Mouse (Mus musculus) lung, postnatal 0 days (tissue): ENCODE data around the gene Pdzd9. TPM values are rescaled to one million over a fixed set of nuclear protein-coding genes. Genes with fewer than 3 reads are reported as not detected.

ENCODE experiments used
- ATAC-seq: fragments of 200-750 bp; cut with Nextera tagmentation; 2 replicates; pipeline ENCODE4 v1.8.0; 2017; ENCODE audit warnings: moderate library complexity
- DNase-seq: peaks from one replicate; pipeline ENCODE4 v3.0.0-alpha.2; 2016; ENCODE audit warnings: low spot score
- H3K27ac ChIP-seq: fragments of 300-500 bp; sonication (generic); 2 replicates; pipeline ENCODE4 v1.5.1; 2014; ENCODE audit warnings: antibody characterized with exemption, mild to moderate bottlenecking, low read length, mixed read lengths
- H3K27me3 ChIP-seq: fragments of 300-500 bp; sonication (generic); replicated peaks from 2 replicates; pipeline ENCODE4 v1.6.1; 2014; ENCODE audit warnings: low read length, mixed read lengths; ENCODE audit not compliant: insufficient read depth
- H3K36me3 ChIP-seq: fragments of 300-500 bp; sonication (generic); 2 replicates; pipeline ENCODE4 v1.6.1; 2014; ENCODE audit warnings: low read length, mixed read lengths; ENCODE audit not compliant: insufficient read depth
- H3K4me1 ChIP-seq: fragments of 300-500 bp; sonication (generic); 2 replicates; pipeline ENCODE4 v1.6.1; 2014; ENCODE audit warnings: antibody characterized with exemption, low read depth, low read length, mixed read lengths; ENCODE audit not compliant: insufficient read depth
- H3K4me2 ChIP-seq: fragments of 300-500 bp; sonication (generic); replicated peaks from 2 replicates; pipeline ENCODE4 v1.6.1; 2014; ENCODE audit warnings: low read depth, mild to moderate bottlenecking, low read length, moderate library complexity, mixed read lengths
- H3K4me3 ChIP-seq: fragments of 300-500 bp; sonication (generic); 2 replicates; pipeline ENCODE4 v1.5.1; 2014; ENCODE audit warnings: low read depth, low read length
- H3K9ac ChIP-seq: fragments of 300-500 bp; sonication (generic); replicated peaks from 2 replicates; pipeline ENCODE4 v1.6.1; 2014; ENCODE audit warnings: low read depth, mild to moderate bottlenecking
- H3K9me3 ChIP-seq: fragments of 300-500 bp; sonication (generic); 2 replicates; pipeline ENCODE4 v1.6.1; 2016; ENCODE audit warnings: low read length, mixed read lengths
- CTCF ChIP-seq: IDR thresholded peaks from 2 replicates; pipeline ENCODE4 v1.5.1; 2016; ENCODE audit warnings: antibody characterized with exemption, mild to moderate bottlenecking
- EP300 ChIP-seq: IDR thresholded peaks from 2 replicates; pipeline ENCODE4 v1.6.1; 2016; ENCODE audit warnings: antibody characterized with exemption, mild to moderate bottlenecking, control low read depth
- whole genome bisulfite sequencing: fragments of 180-500 bp; shearing (Covaris S2); extraction: QIAGEN DNeasy Blood & Tissue Kit; methylation state at CpG from one replicate; pipeline ENCODE4 v1.1.7; 2014; 5-methylcytosine and 5-hydroxymethylcytosine counted together
- polyA plus RNA-seq: library from polyadenylated mRNA; unstranded; fragments of >200 nt; fragmentation: Nextera tagmentation; extraction: Ambion mirVana; gene quantifications from 2 replicates; pipeline ENCODE4 v1.2.1, GENCODE M21; 2015

Gene Pdzd9
- polyA plus RNA-seq, 1 experiment from 2014 or later: 0.31 TPM

DNA sequence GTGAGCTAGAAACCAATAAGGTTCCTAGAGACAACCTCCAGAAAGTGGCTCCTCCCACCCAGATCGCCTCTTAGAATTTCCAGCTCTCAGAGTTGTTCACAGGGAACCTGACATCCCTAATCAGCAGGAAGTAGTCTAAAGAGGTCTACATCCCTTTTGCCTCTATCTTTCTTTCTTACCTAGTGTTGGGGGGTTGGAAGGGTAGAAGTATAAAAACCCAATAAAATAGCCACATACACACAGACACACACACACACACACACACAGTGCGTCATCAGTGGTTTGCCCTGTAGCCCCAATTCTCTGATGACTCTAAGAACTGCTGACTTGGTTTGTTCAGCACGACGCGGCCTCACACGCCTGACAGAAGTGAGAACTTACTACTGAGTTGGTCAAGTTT lies 29.4 kb upstream of the Pdzd9 start:
- Histone ChIP-seq H3K9me3 (no peaks in the 10 kb centered on the region), H3K4me3 (no peak overlapping the region), H3K27me3 (no peaks in the 10 kb centered on the region), H3K36me3 (no peaks in the 10 kb centered on the region), H3K27ac (no peak overlapping the region), H3K9ac (no peak overlapping the region), H3K4me2 (no peak overlapping the region), H3K4me1 (no peaks in the 10 kb centered on the region)
- TF ChIP-seq CTCF: no peak
- TF ChIP-seq EP300: no peak
- DNase-seq: no peak
- 91% methylated on average over 6 of the region's 6 CpGs for WGBS
- no peak for ATAC-seq

DNA sequence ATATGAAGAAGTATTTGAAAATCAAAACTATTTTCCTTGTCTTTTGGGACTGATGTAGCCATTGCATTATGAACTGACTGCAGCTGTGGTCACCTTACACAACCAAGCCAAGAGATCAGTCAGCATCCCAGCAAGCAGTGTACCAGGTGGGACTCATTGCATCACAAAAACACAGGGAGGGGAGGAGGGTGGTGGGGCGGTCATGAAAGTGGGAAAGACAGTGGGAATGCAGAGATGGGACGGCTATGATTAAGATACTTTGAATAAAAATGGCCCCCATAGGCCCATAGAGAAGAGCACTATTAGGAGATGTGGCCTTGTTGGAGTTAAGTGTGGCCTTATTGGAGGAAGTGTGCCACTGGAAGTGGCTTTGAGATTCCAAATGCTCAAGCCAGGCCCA lies 26.2 kb upstream of the Pdzd9 start:
- 90% methylated on average over 2 of the region's 2 CpGs for WGBS

DNA sequence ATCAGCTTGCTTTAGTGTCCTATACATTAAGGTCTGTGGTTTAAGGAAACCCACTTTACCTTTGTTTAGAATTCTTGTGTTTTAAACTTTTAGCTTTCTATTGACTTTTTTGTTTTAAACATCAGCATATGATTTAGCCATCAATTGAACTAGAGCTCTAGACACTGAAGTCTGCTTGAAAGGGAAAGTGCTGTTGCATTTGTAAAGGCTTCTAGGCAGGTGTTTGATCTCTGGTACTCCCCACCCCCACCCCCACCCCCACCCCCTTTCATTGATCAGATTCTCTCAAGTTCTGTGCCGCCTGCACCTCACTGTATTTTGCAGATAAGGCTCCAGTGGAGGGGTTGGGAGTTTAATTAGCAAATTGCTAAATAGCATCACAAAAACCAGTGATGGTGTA lies 25.5 kb upstream of the Pdzd9 start:
- H3K27ac ChIP-seq: no peak overlapping the region
- TF ChIP-seq CTCF (no peak), EP300 (no peak)
- no peaks in the 10 kb centered on the region for H3K4me1 ChIP-seq
- H3K36me3 ChIP-seq: no peaks in the 10 kb centered on the region
- ATAC-seq (no peak), DNase-seq (no peak)
- no peaks in the 10 kb centered on the region for H3K27me3 ChIP-seq
- no peak overlapping the region for H3K9ac ChIP-seq
- H3K4me3 ChIP-seq: no peak overlapping the region
- H3K9me3 ChIP-seq: no peaks in the 10 kb centered on the region
- H3K4me2 ChIP-seq: no peak overlapping the region
- WGBS: 81% methylated on average over 1 of the region's 1 CpGs

More for the DNA sequence above, 26.2 kb upstream of the Pdzd9 start:
- DNase-seq (no peak), ATAC-seq (no peak)
- Histone ChIP-seq H3K4me2 (no peak overlapping the region), H3K4me1 (no peaks in the 10 kb centered on the region), H3K9ac (no peak overlapping the region), H3K36me3 (no peaks in the 10 kb centered on the region), H3K27ac (no peak overlapping the region), H3K9me3 (no peaks in the 10 kb centered on the region), H3K4me3 (no peak overlapping the region), H3K27me3 (no peaks in the 10 kb centered on the region)
- TF ChIP-seq CTCF (no peak), EP300 (no peak)

DNA sequence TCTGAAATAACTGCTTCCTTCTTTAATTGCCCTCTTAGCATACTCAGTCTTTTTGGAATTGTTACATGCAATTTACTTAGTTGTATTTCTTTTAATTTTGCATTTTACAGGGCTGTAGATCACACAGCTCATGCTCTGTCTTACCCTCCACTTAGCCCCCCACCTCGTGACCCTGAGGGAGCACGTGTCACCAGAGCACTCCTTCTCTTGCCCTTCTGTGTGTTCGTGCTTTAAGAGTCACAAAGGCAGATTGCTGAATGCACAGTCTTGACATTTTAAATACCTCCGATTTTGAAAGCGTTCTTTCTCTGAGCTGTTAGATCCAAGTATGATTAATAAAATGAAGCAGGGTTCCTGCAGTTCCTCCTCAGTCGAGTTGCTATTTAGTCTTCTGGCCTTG lies 25.1 kb upstream of the Pdzd9 start:
- WGBS: 38% methylated on average over 6 of the region's 6 CpGs
- no peak for DNase-seq

DNA sequence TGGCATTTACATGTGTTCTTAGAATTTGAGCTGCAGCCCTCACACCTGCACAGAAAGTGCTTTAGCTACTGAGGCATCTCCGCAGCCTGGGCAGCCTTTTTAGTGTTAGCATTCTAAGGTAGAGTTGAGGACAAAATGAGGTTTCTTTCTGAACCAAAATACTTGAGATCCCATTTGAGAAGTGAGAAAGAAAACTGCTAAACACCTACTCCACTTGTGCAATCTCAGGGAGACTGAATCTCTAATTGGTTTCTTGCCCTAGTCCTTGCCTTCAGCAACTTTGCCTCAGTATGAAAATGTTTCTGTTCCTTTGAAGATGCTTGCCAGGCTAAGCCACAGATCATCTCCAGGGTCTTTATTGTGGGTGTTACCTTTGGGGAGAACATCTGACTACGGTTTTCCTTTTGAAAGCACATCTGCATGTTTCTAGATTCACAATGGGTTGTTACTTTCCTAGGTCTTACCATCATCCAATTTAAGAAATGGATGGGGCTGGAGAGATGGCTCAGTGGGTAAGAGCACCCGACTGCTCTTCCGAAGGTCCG lies 23.8 kb upstream of the Pdzd9 start:
- H3K4me3 ChIP-seq: no peak overlapping the region
- ATAC-seq (no peak), DNase-seq (no peak)
- 97% methylated on average over 5 of the region's 5 CpGs for WGBS
- no peaks in the 10 kb centered on the region for H3K4me1 ChIP-seq
- no peak overlapping the region for H3K27ac ChIP-seq
- no peak overlapping the region for H3K4me2 ChIP-seq
- TF ChIP-seq CTCF (no peak), EP300 (no peak)
- no peaks in the 10 kb centered on the region for H3K9me3 ChIP-seq
- H3K9ac ChIP-seq: no peak overlapping the region
- H3K36me3 ChIP-seq: no peaks in the 10 kb centered on the region
- no peaks in the 10 kb centered on the region for H3K27me3 ChIP-seq

More for the DNA sequence above, 25.1 kb upstream of the Pdzd9 start:
- Histone ChIP-seq H3K9ac (no peak overlapping the region), H3K4me3 (no peak overlapping the region), H3K36me3 (no peaks in the 10 kb centered on the region), H3K27ac (no peak overlapping the region), H3K9me3 (no peaks in the 10 kb centered on the region), H3K4me1 (no peaks in the 10 kb centered on the region), H3K27me3 (no peaks in the 10 kb centered on the region), H3K4me2 (no peak overlapping the region)
- TF ChIP-seq EP300 (no peak), CTCF (no peak)
- no peak for ATAC-seq

DNA sequence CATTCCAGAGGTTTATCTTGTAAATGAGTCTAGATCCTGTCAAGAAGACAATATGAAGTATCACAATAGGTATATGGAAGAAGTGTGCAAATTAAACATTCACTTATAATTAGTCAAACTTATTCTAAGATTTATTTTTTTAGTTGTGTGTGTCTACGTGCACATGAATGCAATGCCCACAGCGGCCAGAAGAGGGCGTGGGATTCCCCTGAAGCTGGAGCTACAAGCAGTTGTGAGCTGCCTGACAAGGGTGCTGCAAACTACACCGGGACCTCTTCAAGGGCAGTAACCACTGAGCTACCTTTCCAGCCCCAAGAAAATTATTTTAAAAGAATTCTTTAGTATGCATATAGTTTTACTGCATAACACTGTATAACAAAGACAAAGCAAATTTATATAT lies 20.5 kb upstream of the Pdzd9 start:
- Histone ChIP-seq H3K4me1 (no peaks in the 10 kb centered on the region), H3K9me3 (no peaks in the 10 kb centered on the region), H3K4me3 (no peak overlapping the region), H3K4me2 (no peak overlapping the region), H3K9ac (no peak overlapping the region), H3K27ac (no peak overlapping the region), H3K36me3 (no peaks in the 10 kb centered on the region), H3K27me3 (no peaks in the 10 kb centered on the region)
- 69% methylated on average over 4 of the region's 4 CpGs for WGBS
- DNase-seq (no peak), ATAC-seq (no peak)
- TF ChIP-seq EP300 (no peak), CTCF (peak; percentile 40; the same call in 1 of the 2 replicates)

DNA sequence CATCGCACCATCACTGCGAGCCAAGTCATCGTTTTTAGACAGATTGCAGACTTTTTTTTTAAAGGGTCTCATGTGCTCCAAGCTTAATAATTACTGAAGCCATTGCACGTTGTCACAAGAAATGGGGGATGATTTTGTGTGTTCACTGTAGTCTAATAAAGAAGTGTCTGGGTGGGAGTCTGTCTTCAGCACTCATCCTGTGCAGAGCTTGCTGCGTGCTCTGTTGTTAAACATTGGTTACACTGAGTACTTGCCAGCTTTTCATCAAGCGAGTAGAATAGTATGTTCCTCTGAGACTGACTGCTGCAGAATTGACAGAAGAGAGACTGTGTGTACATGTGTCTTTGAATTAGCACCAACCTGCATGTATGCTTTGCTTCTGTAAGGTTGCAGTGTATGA lies 15.1 kb upstream of the Pdzd9 start:
- Histone ChIP-seq H3K9ac (no peak overlapping the region), H3K36me3 (no peaks in the 10 kb centered on the region), H3K27me3 (no peaks in the 10 kb centered on the region), H3K27ac (no peak overlapping the region), H3K9me3 (no peaks in the 10 kb centered on the region), H3K4me2 (no peak overlapping the region), H3K4me3 (no peak overlapping the region), H3K4me1 (peaks cover 1% of the 10 kb centered on the region; the same call in 1 of the 2 replicates)
- 58% methylated on average over 6 of the region's 6 CpGs for WGBS
- DNase-seq (no peak), ATAC-seq (no peak)
- no peak for TF ChIP-seq CTCF
